Mouse (Mus musculus): Measurements from ENCODE around the gene Ptrh2. TPM values are rescaled to one million over a fixed set of nuclear protein-coding genes. Genes with fewer than 3 reads are reported as not detected.

Gene Ptrh2
- polyA plus RNA-seq, 1 experiment from 2014 or later, result 36.6 TPM

DNA sequence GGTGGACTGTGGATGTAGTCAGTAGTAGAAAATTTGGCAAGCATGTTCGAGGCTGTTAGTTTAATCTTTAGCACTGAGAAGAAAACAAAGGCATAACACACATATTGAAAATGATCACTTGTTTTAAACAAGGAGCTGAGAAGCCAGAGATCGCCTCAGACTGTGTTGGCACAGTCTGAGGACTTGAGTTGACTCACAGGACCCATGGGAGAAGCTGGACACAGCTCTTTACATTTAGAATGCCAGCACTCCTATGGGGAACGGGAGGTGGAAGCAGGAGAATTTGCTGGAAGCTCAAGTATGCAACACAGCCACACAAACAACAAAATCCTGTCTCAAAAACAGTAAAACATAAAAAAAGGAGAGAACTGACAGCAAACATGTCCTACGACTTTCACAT, 29.7 kb upstream of the Ptrh2 start:
- Histone ChIP-seq H3K4me3 (no peak overlapping the region), H3K9me3 (no peaks in the 10 kb centered on the region), H3K36me3 (peaks cover 6% of the 10 kb centered on the region; the same call in 1 of the 2 replicates), H3K27ac (no peak overlapping the region), H3K4me1 (replicated peaks) (peaks cover 8% of the 10 kb centered on the region; the same call in 1 of the 2 replicates), H3K27me3 (ENCODE audit: insufficient read depth, poor library complexity, severe bottlenecking) (no peaks in the 10 kb centered on the region)
- WGBS, result 90% methylated on average over 4 of the region's 4 CpGs
- DNase-seq (ENCODE audit: low spot score), result no peak

DNA sequence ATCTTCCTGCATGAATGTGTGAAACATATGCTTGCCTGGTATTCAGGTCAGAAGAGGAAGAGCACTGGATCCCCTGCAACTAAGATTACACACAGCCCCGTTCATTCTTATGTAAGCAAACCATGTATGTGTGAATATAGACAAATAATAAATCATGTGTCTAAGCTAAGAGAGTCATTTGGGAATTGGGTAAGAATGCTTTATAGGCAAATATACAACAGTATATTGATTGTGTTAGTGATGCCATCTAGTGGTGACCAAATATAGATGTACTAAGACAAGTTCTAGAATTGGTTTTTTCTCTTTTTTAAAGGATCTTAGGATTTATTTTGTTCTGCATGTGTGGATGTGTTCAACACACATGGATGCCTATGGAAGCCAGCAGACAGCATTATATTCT, 28.1 kb upstream of the Ptrh2 start:
- Histone ChIP-seq H3K4me1 (replicated peaks) (peaks cover 7% of the 10 kb centered on the region; the same call in 1 of the 2 replicates), H3K27ac (no peak overlapping the region), H3K36me3 (peaks cover 10% of the 10 kb centered on the region), H3K9me3 (no peaks in the 10 kb centered on the region), H3K27me3 (ENCODE audit: insufficient read depth, poor library complexity, severe bottlenecking) (no peaks in the 10 kb centered on the region), H3K4me3 (no peak overlapping the region)
- 81% methylated on average over 1 of the region's 1 CpGs for WGBS
- DNase-seq (ENCODE audit: low spot score), result no peak

GRCm38 (mm10) chr11:86656849-86657567, 26.8 kb upstream of the Ptrh2 start:
- no peaks in the 10 kb centered on the region for H3K4me1 ChIP-seq (replicated peaks)
- no peaks in the 10 kb centered on the region for H3K27me3 ChIP-seq (ENCODE audit: insufficient read depth, poor library complexity, severe bottlenecking)
- no peak overlapping the region for H3K27ac ChIP-seq
- no peak for DNase-seq (ENCODE audit: low spot score)
- peaks cover 22% of the 10 kb centered on the region for H3K36me3 ChIP-seq
- H3K9me3 ChIP-seq, result no peaks in the 10 kb centered on the region
- H3K4me3 ChIP-seq, result no peak overlapping the region
- WGBS, result 91% methylated on average over 4 of the region's 4 CpGs

DNA sequence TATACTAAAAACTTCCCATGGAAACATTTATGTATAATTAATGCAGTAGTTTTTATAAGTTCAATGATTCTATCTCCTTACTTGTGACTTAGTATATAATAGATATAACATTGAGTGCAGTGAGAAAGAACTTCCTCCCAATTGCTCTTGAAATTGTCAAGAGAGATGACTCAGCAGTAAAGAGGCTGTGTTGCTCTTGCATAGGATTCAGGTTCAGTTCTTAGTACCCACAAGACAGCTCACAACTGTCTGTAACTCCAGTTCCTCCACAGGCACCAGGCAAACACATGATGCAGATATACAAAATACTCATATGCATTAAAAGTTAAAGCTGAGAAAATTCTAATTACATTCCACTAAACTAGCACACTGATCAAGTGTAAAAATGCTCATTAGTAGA, 25.9 kb upstream of the Ptrh2 start:
- DNase-seq (ENCODE audit: low spot score), result no peak
- Histone ChIP-seq H3K9me3 (no peaks in the 10 kb centered on the region), H3K4me3 (no peak overlapping the region), H3K4me1 (replicated peaks) (no peaks in the 10 kb centered on the region), H3K27ac (no peak overlapping the region), H3K27me3 (ENCODE audit: insufficient read depth, poor library complexity, severe bottlenecking) (no peaks in the 10 kb centered on the region), H3K36me3 (peaks cover 31% of the 10 kb centered on the region)

- WGBS, result 89% methylated on average over 8 of the region's 8 CpGs
- H3K27ac ChIP-seq, result no peak overlapping the region
- H3K4me1 ChIP-seq (replicated peaks), result no peaks in the 10 kb centered on the region
- no peaks in the 10 kb centered on the region for H3K9me3 ChIP-seq
- H3K27me3 ChIP-seq (ENCODE audit: insufficient read depth, poor library complexity, severe bottlenecking), result no peaks in the 10 kb centered on the region
- no peak for DNase-seq (ENCODE audit: low spot score)
- H3K36me3 ChIP-seq, result peaks cover 51% of the 10 kb centered on the region
- no peak overlapping the region for H3K4me3 ChIP-seq
These were observed 20.5 kb upstream of the Ptrh2 start for GRCm38 (mm10) chr11:86662986-86663895.

GRCm38 (mm10) chr11:86663977-86664376, 19.8 kb upstream of the Ptrh2 start:
- no peak overlapping the region for H3K27ac ChIP-seq
- H3K4me3 ChIP-seq, result no peak overlapping the region
- H3K9me3 ChIP-seq, result no peaks in the 10 kb centered on the region
- H3K4me1 ChIP-seq (replicated peaks), result no peaks in the 10 kb centered on the region
- peaks cover 49% of the 10 kb centered on the region for H3K36me3 ChIP-seq
- no peak for DNase-seq (ENCODE audit: low spot score)
- no peaks in the 10 kb centered on the region for H3K27me3 ChIP-seq (ENCODE audit: insufficient read depth, poor library complexity, severe bottlenecking)

DNA sequence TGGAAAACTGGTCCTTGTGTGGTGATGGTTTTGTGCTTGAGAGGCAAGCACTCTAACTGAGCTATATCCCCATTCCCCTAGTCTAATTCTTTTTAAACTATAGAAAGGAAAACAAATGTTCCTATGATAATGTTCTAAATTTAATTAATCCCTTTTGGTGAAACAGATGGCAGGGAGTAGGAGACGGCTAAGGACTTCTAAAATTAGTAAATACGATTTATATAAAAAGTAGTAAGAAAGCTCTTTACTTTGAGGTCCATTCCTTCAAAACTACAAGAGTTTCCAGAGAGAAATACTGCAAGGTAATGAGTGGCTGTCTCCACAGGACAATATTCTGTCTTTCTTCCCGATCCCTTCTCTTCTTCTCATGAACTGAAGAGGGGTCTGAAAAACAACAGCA, 19.4 kb upstream of the Ptrh2 start:
- 93% methylated on average over 3 of the region's 3 CpGs for WGBS
- DNase-seq (ENCODE audit: low spot score), result no peak
- Histone ChIP-seq H3K27ac (no peak overlapping the region), H3K36me3 (peaks cover 48% of the 10 kb centered on the region), H3K4me1 (replicated peaks) (no peaks in the 10 kb centered on the region), H3K27me3 (ENCODE audit: insufficient read depth, poor library complexity, severe bottlenecking) (no peaks in the 10 kb centered on the region), H3K4me3 (no peak overlapping the region), H3K9me3 (no peaks in the 10 kb centered on the region)

- Histone ChIP-seq H3K27me3 (ENCODE audit: insufficient read depth, poor library complexity, severe bottlenecking) (no peaks in the 10 kb centered on the region), H3K27ac (no peak overlapping the region), H3K36me3 (peaks cover 26% of the 10 kb centered on the region), H3K4me3 (no peak overlapping the region), H3K9me3 (no peaks in the 10 kb centered on the region), H3K4me1 (replicated peaks) (no peaks in the 10 kb centered on the region)
- WGBS, result 94% methylated on average over 2 of the region's 2 CpGs
- no peak for DNase-seq (ENCODE audit: low spot score)
These were observed 16.2 kb upstream of the Ptrh2 start for GRCm38 (mm10) chr11:86667553-86667952.

- H3K27me3 ChIP-seq (ENCODE audit: insufficient read depth, poor library complexity, severe bottlenecking), result no peaks in the 10 kb centered on the region
- H3K27ac ChIP-seq, result no peak overlapping the region
- H3K4me3 ChIP-seq, result no peak overlapping the region
- H3K9me3 ChIP-seq, result no peaks in the 10 kb centered on the region
- H3K36me3 ChIP-seq, result peaks cover 20% of the 10 kb centered on the region
- DNase-seq (ENCODE audit: low spot score), result no peak
- no peaks in the 10 kb centered on the region for H3K4me1 ChIP-seq (replicated peaks)
- 93% methylated on average over 3 of the region's 3 CpGs for WGBS
These were observed 15.6 kb upstream of the Ptrh2 start for GRCm38 (mm10) chr11:86668169-86668568.

- Histone ChIP-seq H3K27me3 (ENCODE audit: insufficient read depth, poor library complexity, severe bottlenecking) (no peaks in the 10 kb centered on the region), H3K27ac (no peak overlapping the region), H3K4me3 (no peak overlapping the region), H3K36me3 (no peaks in the 10 kb centered on the region), H3K4me1 (replicated peaks) (no peaks in the 10 kb centered on the region), H3K9me3 (no peaks in the 10 kb centered on the region)
- DNase-seq (ENCODE audit: low spot score), result no peak
- 74% methylated on average over 3 of the region's 3 CpGs for WGBS
These were observed 12.6 kb upstream of the Ptrh2 start for GRCm38 (mm10) chr11:86671041-86671675.

- Histone ChIP-seq H3K4me1 (replicated peaks) (no peaks in the 10 kb centered on the region), H3K27me3 (ENCODE audit: insufficient read depth, poor library complexity, severe bottlenecking) (no peaks in the 10 kb centered on the region), H3K27ac (no peak overlapping the region), H3K9me3 (no peaks in the 10 kb centered on the region), H3K4me3 (no peak overlapping the region), H3K36me3 (peaks cover 6% of the 10 kb centered on the region; the same call in 1 of the 2 replicates)
- WGBS, result 90% methylated on average over 3 of the region's 3 CpGs
- DNase-seq (ENCODE audit: low spot score), result no peak
These were observed 11.0 kb upstream of the Ptrh2 start for GRCm38 (mm10) chr11:86672772-86673171.

DNA sequence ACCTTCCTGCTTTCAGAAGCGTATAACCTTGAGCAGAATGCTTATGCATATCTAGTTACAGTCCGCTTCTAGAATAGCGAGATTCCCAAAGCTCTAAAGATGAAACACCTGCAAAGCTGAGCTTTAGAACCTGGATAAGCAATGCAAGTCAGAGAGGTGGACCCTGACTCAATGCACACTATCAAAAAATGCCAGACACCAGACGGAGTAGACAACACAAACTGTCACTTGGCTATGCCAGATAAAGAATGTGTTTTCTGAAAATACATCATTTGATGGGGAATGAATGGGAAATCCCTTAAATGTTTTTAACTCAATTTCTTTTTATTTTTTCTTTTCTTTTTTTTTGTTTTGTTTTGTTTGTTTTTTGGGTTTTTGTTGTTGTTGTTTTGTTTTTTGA, 8.3 kb upstream of the Ptrh2 start:
- no peaks in the 10 kb centered on the region for H3K27me3 ChIP-seq (ENCODE audit: insufficient read depth, poor library complexity, severe bottlenecking)
- H3K4me3 ChIP-seq, result no peak overlapping the region
- H3K27ac ChIP-seq, result no peak overlapping the region
- H3K9me3 ChIP-seq, result no peaks in the 10 kb centered on the region
- peaks cover 10% of the 10 kb centered on the region; the same call in 1 of the 2 replicates for H3K4me1 ChIP-seq (replicated peaks)
- peaks cover 6% of the 10 kb centered on the region; the same call in 1 of the 2 replicates for H3K36me3 ChIP-seq
- DNase-seq (ENCODE audit: low spot score), result no peak
- 92% methylated on average over 4 of the region's 4 CpGs for WGBS

GRCm38 (mm10) chr11:86678957-86679356, 4.8 kb upstream of the Ptrh2 start:
- Histone ChIP-seq H3K36me3 (peaks cover 6% of the 10 kb centered on the region; the same call in 1 of the 2 replicates), H3K4me3 (no peak overlapping the region), H3K27me3 (ENCODE audit: insufficient read depth, poor library complexity, severe bottlenecking) (no peaks in the 10 kb centered on the region), H3K9me3 (no peaks in the 10 kb centered on the region), H3K27ac (no peak overlapping the region), H3K4me1 (replicated peaks) (peaks cover 24% of the 10 kb centered on the region)
- 43% methylated on average over 5 of the region's 5 CpGs for WGBS
- DNase-seq (ENCODE audit: low spot score), result no peak
